Mouse (Mus musculus) WW6 (cell line): ENCODE data around the gene Nr3c2.

Experiments used
- DNase-seq: peaks from one replicate; pipeline ENCODE4 v3.0.0-alpha.2; 2013; ENCODE audit warnings: low read depth, low spot score

Gene Nr3c2

GRCm38 (mm10) chr8:77170439-77170759, 271.2 kb downstream of the Nr3c2 start:
- DNase-seq: no peak

- DNase-seq: no peak
Observed at GRCm38 (mm10) chr8:77173075-77173657, 273.9 kb downstream of the Nr3c2 start.

GRCm38 (mm10) chr8:77173736-77174135, 274.5 kb downstream of the Nr3c2 start:
- DNase-seq: no peak

GRCm38 (mm10) chr8:77175471-77175870, 276.2 kb downstream of the Nr3c2 start:
- no peak for DNase-seq

- DNase-seq: no peak
Observed at GRCm38 (mm10) chr8:77176343-77176742, 277.1 kb downstream of the Nr3c2 start.

- DNase-seq: peak; percentile 24
Observed at GRCm38 (mm10) chr8:77185816-77186215, 286.6 kb downstream of the Nr3c2 start.

GRCm38 (mm10) chr8:77186914-77187536, 287.8 kb downstream of the Nr3c2 start:
- no peak for DNase-seq

GRCm38 (mm10) chr8:77187748-77188147, 288.5 kb downstream of the Nr3c2 start:
- DNase-seq: no peak

- DNase-seq: no peak
Observed at GRCm38 (mm10) chr8:77188298-77188697, 289.1 kb downstream of the Nr3c2 start.

GRCm38 (mm10) chr8:77189318-77189717, 290.1 kb downstream of the Nr3c2 start:
- no peak for DNase-seq

GRCm38 (mm10) chr8:77190393-77190792, 291.2 kb downstream of the Nr3c2 start:
- DNase-seq: no peak

- DNase-seq: no peak
Observed at GRCm38 (mm10) chr8:77209297-77209696, 310.1 kb downstream of the Nr3c2 start.

GRCm38 (mm10) chr8:77213893-77214464, 314.7 kb downstream of the Nr3c2 start:
- DNase-seq: no peak

GRCm38 (mm10) chr8:77214665-77215064, 315.4 kb downstream of the Nr3c2 start:
- no peak for DNase-seq

GRCm38 (mm10) chr8:77215191-77215590, 315.9 kb downstream of the Nr3c2 start:
- DNase-seq: no peak

- no peak for DNase-seq
Observed at GRCm38 (mm10) chr8:77223123-77223522, 323.9 kb downstream of the Nr3c2 start.

GRCm38 (mm10) chr8:77227742-77228141, 328.5 kb downstream of the Nr3c2 start:
- DNase-seq: no peak

GRCm38 (mm10) chr8:77228688-77229087, 329.4 kb downstream of the Nr3c2 start:
- no peak for DNase-seq

- no peak for DNase-seq
Observed at GRCm38 (mm10) chr8:77231211-77231610, 332.0 kb downstream of the Nr3c2 start.

GRCm38 (mm10) chr8:77231834-77232233, 332.6 kb downstream of the Nr3c2 start:
- no peak for DNase-seq

- no peak for DNase-seq
Observed at GRCm38 (mm10) chr8:77232411-77232810, 333.2 kb downstream of the Nr3c2 start.

GRCm38 (mm10) chr8:77236701-77237100, 337.5 kb downstream of the Nr3c2 start:
- DNase-seq: no peak

- no peak for DNase-seq
Observed at GRCm38 (mm10) chr8:77239462-77239861, 340.2 kb downstream of the Nr3c2 start.
